ENCODE assay signal across 9 mouse cellular contexts in the genomic region with DNA sequence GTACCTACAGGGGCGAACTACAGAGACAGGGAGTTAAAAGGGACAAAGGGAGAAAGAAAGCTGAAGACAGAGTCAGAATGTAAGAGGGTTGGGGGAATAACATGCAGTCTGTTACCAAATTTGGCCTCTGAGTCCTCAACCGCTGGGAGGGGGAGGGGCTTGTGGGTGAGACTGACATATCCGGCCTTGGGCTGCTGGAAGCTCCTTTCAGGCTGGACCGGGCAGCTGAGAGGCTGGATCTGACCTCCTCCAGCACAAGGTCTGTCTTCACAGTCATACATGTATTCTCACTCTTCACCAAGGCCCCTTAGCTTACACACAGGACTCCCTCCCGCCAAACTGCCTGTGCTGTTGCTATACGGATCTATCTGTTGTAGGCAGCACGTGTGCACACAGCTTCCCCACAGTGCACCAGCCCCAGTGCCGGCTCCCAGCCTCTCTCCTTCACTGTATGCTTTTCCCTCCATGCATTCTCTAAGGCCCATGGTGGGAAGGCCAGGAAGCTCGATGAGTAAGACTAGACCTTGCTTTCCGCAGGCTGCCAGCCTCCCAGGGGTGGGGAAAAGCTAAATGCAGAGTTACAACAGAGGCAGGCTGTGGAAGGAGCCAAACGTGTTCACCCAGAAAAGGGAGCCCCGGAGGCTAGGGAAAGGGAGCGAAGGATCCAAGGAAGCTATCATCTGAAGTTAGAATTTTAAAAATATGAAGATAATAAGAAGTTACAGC. TPM values are rescaled to one million over a fixed set of nuclear protein-coding genes. Genes with fewer than 3 reads are reported as not detected.
DNase-seq lines count a peak whose midpoint lies in the region; ATAC-seq lines count a peak whose summit lies in the region.
"Had no signal": no experiment of that assay in that cellular context is flagged by ENCODE, and none has a peak within 500 bp of the region (broad histone marks: within the 10 kb centered on the region; RNA-seq: fewer than 3 reads in every experiment).

No protein-coding gene starts in this region.

- H3K9ac ChIP-seq in heart, embryonic 14.5 days (ENCODE audit: low read length), result peak overlapping the region; percentile 99
- H3K9ac ChIP-seq in kidney, embryonic 16.5 days (replicated peaks; ENCODE audit: low read length), result peak overlapping the region; percentile 57

- WGBS in heart, embryonic 14.5 days, result 9% methylated on average over 13 of the region's 13 CpGs
- 19% methylated on average over 13 of the region's 13 CpGs for WGBS in kidney, embryonic 16.5 days

- H3K4me2 ChIP-seq in heart, embryonic 14.5 days (ENCODE audit: low read length), result peak overlapping the region; percentile 88
- peak overlapping the region; percentile 73 for H3K4me2 ChIP-seq in kidney, embryonic 16.5 days (replicated peaks; ENCODE audit: low read depth, low read length)

- no peaks in the 10 kb centered on the region for H3K9me3 ChIP-seq in heart, embryonic 14.5 days (ENCODE audit: control insufficient read depth, low read length)
- no peaks in the 10 kb centered on the region for H3K9me3 ChIP-seq in kidney, embryonic 16.5 days (ENCODE audit: low read length)

- H3K27me3 ChIP-seq in heart, embryonic 14.5 days (ENCODE audit: control insufficient read depth, insufficient read depth, low read length), result no peaks in the 10 kb centered on the region
- no peaks in the 10 kb centered on the region for H3K27me3 ChIP-seq in kidney, embryonic 16.5 days (ENCODE audit: insufficient read depth, low read length)

- peak overlapping the region; percentile 23 to 93 for H3K4me3 ChIP-seq in heart, embryonic 14.5 days (ENCODE audit: control insufficient read depth in 1 of 2, insufficient read depth in 1 of 2, low read depth in 1 of 2, low read length in 2 of 2)
- peak overlapping the region; percentile 82 for H3K4me3 ChIP-seq in kidney, embryonic 16.5 days (ENCODE audit: low read length)

- peaks cover 47% of the 10 kb centered on the region for H3K36me3 ChIP-seq in heart, embryonic 14.5 days (ENCODE audit: control insufficient read depth, insufficient read depth, low read length)
- H3K36me3 ChIP-seq in kidney, embryonic 16.5 days (ENCODE audit: insufficient read depth, low read length), result peaks cover 30% of the 10 kb centered on the region

- ATAC-seq in heart, embryonic 14.5 days (ENCODE audit: insufficient number of reproducible peaks, insufficient read depth, low FRiP score, low read depth), result peak; percentile 26
- ATAC-seq in kidney, embryonic 16.5 days (ENCODE audit: low FRiP score, low TSS enrichment), result peak; percentile 40

- peak; percentile 78 for DNase-seq in 3134 (ENCODE audit: extremely low read depth, insufficient read length, low spot score)
- peak; percentile 53 for DNase-seq in MEL-GATA-1-ER (ENCODE audit: extremely low read depth, low read depth)
- DNase-seq in embryo, embryonic 9.5 days (ENCODE audit: extremely low spot score), result peak; percentile 84
- DNase-seq in lung, postnatal 36 days, result peak; percentile 89
- peak; percentile 35 to 52 for DNase-seq in spleen, postnatal 14 days (ENCODE audit: low spot score in 2 of 2)
- no peak for DNase-seq in cerebellum, adult 9-11 months

- peaks cover 37 to 53% of the 10 kb centered on the region in 2 experiments for H3K4me1 ChIP-seq in heart, embryonic 14.5 days (ENCODE audit: control insufficient read depth in 2 of 2, insufficient read depth in 2 of 2, low read length in 2 of 2)
- H3K4me1 ChIP-seq in kidney, embryonic 16.5 days (ENCODE audit: insufficient read depth, low read length), result peaks cover 51% of the 10 kb centered on the region

- H3K27ac ChIP-seq in heart, embryonic 14.5 days (replicated peaks in 1 of 2; ENCODE audit: control insufficient read depth in 1 of 2, insufficient read depth in 1 of 2, low read depth in 2 of 2, low read length in 2 of 2), result peak overlapping the region; percentile 97 to 100
- H3K27ac ChIP-seq in kidney, embryonic 16.5 days (ENCODE audit: low read length), result peak overlapping the region; percentile 93

RNA-seq across cellular contexts. Expression of a gene that starts 3.3 kb away (rescaled TPM):
- 57.3 and 62.3 TPM in 2 replicates for polyA plus RNA-seq in heart, embryonic 14.5 days (2014; fragmentation: Nextera tagmentation; extraction: Ambion mirVana)
- polyA plus RNA-seq in kidney, embryonic 16.5 days (2015; fragmentation: Nextera tagmentation; extraction: Ambion mirVana), result 80.2 and 83.0 TPM in 2 replicates

RNA-seq across cellular contexts. Expression of a gene that starts 3.7 kb away (rescaled TPM):
- polyA plus RNA-seq in heart, embryonic 14.5 days (2014; fragmentation: Nextera tagmentation; extraction: Ambion mirVana), result 77.5 and 90.9 TPM in 2 replicates
- 66.5 and 69.1 TPM in 2 replicates for polyA plus RNA-seq in kidney, embryonic 16.5 days (2015; fragmentation: Nextera tagmentation; extraction: Ambion mirVana)

RNA-seq across cellular contexts. Expression of a gene that starts 19.7 kb away (rescaled TPM):
- 18.3 and 24.9 TPM in 2 replicates for polyA plus RNA-seq in heart, embryonic 14.5 days (2014; fragmentation: Nextera tagmentation; extraction: Ambion mirVana)
- polyA plus RNA-seq in kidney, embryonic 16.5 days (2015; fragmentation: Nextera tagmentation; extraction: Ambion mirVana), result 32.3 and 33.0 TPM in 2 replicates

RNA-seq across cellular contexts. Expression of a gene that starts 19.9 kb away (rescaled TPM):
- polyA plus RNA-seq in heart, embryonic 14.5 days (2014; fragmentation: Nextera tagmentation; extraction: Ambion mirVana), result 16.5 and 16.7 TPM in 2 replicates
- 25.8 and 26.3 TPM in 2 replicates for polyA plus RNA-seq in kidney, embryonic 16.5 days (2015; fragmentation: Nextera tagmentation; extraction: Ambion mirVana)

RNA-seq across cellular contexts. Expression of a gene that starts 25.5 kb away (rescaled TPM):
- 0.36 TPM in 1 of 2 replicates, not detected in the other for polyA plus RNA-seq in heart, embryonic 14.5 days (2014; fragmentation: Nextera tagmentation; extraction: Ambion mirVana)
- 0.89 and 3.1 TPM in 2 replicates for polyA plus RNA-seq in kidney, embryonic 16.5 days (2015; fragmentation: Nextera tagmentation; extraction: Ambion mirVana)
- polyA plus RNA-seq: frontal cortex, adult 2 months had no signal
